Mouse (Mus musculus): Measurements from ENCODE around the gene Nxph3. TPM values are rescaled to one million over a fixed set of nuclear protein-coding genes. Genes with fewer than 3 reads are reported as not detected.
"Not testable (repeated sequence)": the region's sequence is repeated elsewhere in the genome, so short reads cannot be mapped to it uniquely, and the experiment has no call there.

Nxph3 gene
- total RNA-seq, 2 experiments from 2014 or later, result not detected

DNA sequence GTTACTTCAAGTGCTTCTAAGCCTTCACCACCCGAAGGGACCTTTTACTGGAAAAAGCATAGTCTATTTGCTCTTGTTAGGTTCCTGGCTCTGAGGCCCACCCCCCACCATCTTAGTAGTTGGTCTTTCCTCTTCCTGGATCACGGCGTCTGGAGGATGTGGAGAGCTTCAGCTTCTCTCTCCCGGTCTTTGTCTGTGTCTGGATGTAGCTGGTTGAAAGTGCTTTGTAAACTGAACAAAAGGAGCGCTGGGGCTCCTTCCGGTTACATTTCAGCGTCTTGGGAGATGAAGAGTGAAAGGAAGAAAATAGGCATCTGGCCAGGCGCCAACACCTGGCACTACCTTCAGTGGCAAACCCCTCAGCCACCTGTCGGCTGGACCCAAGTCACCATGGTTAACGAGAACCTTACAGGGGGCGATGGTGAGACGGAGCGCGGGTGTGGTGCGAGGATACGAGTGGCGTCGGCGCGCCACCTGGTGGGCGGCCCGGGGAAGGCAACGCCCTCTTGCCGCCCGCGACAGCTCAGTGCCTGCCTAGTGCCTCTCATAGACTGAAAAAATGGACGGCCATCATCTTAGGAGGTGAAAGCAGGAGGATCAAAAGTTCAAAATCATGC lies 6.2 kb upstream of the Nxph3 start:
- ATAC-seq (replicated peaks; ENCODE audit: low FRiP score, low TSS enrichment, poor library complexity, severe bottlenecking), result peak; percentile 93

DNA sequence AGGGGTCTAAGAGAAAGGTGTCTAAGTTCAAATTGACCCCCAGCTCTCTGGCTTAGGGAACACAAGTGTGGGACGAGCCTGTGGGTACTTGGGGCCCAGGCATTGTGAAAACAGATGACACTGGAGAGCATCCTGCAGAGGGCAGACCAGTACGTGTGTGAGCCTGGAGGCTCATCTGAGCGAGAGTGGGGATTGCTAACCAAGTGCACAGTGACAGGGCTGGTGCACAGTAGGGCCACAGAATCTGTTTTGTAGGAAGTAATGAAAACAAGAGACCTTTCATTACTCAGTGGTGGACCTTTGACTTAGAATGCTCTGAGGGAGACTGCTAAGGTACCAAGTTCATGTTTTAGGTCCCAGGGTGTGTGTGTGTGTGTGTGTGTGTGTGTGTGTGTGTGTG lies 5.6 kb upstream of the Nxph3 start:
- ATAC-seq (replicated peaks; ENCODE audit: low FRiP score, low TSS enrichment, poor library complexity, severe bottlenecking), result no peak

DNA sequence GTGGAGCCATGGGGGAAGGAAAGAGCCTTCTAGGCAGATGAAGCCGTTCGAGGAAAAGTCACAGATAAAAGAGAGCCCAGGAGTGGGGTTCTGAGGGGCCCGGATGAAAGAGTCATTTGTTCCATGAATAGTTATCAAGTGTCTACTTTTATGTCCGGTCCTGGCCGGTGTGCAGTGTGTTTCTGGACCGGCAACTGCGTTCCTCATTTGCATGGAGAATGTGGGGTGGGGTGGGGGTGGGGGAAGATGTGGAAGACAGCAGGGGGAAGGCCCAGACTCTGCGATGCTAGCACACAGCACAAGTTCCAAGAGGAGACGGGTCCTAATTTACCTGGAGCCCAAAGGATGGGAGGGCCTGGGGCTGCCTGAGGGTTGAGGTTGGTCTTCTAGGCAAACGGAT lies 4.9 kb upstream of the Nxph3 start:
- ATAC-seq (replicated peaks; ENCODE audit: low FRiP score, low TSS enrichment, poor library complexity, severe bottlenecking), result no peak

GRCm38 (mm10) chr11:95517162-95517561 lies 2.8 kb upstream of the Nxph3 start:
- ATAC-seq (replicated peaks; ENCODE audit: low FRiP score, low TSS enrichment, poor library complexity, severe bottlenecking), result no peak

DNA sequence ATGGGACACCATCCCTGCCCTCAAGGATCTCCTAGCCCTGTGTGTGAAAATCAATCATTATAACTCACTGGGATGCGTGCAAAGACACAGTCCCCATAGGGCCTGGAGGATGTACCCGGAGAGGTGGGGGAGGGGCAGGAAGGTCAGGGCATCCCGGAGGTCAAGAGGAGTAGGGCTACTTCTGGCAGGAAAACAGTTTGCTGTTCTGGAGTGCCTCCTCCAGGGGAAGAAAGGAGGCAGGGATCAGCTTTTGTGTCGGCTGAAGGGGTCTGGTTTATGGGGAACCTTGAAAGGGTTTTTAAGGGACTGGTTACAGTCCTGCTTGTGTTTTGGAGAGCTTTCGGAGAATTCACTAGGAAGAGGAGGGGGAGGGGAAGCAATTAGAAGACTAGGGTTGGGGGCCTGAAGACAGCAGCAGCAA lies 2.1 kb upstream of the Nxph3 start:
- no peak for ATAC-seq (replicated peaks; ENCODE audit: low FRiP score, low TSS enrichment, poor library complexity, severe bottlenecking)

GRCm38 (mm10) chr11:95515376-95516323 lies 1.3 kb upstream of the Nxph3 start:
- no peak for ATAC-seq (replicated peaks; ENCODE audit: low FRiP score, low TSS enrichment, poor library complexity, severe bottlenecking)

GRCm38 (mm10) chr11:95513461-95514297 lies 691 bp downstream of the Nxph3 start:
- no peak for ATAC-seq (replicated peaks; ENCODE audit: low FRiP score, low TSS enrichment, poor library complexity, severe bottlenecking)

- no peak for ATAC-seq (replicated peaks; ENCODE audit: low FRiP score, low TSS enrichment, poor library complexity, severe bottlenecking)
These were observed 2.0 kb downstream of the Nxph3 start for GRCm38 (mm10) chr11:95512383-95512782.

GRCm38 (mm10) chr11:95511919-95512318 lies 2.5 kb downstream of the Nxph3 start:
- no peak for ATAC-seq (replicated peaks; ENCODE audit: low FRiP score, low TSS enrichment, poor library complexity, severe bottlenecking)

- ATAC-seq (replicated peaks; ENCODE audit: low FRiP score, low TSS enrichment, poor library complexity, severe bottlenecking), result no peak
These were observed 3.7 kb downstream of the Nxph3 start for GRCm38 (mm10) chr11:95510631-95511030.

DNA sequence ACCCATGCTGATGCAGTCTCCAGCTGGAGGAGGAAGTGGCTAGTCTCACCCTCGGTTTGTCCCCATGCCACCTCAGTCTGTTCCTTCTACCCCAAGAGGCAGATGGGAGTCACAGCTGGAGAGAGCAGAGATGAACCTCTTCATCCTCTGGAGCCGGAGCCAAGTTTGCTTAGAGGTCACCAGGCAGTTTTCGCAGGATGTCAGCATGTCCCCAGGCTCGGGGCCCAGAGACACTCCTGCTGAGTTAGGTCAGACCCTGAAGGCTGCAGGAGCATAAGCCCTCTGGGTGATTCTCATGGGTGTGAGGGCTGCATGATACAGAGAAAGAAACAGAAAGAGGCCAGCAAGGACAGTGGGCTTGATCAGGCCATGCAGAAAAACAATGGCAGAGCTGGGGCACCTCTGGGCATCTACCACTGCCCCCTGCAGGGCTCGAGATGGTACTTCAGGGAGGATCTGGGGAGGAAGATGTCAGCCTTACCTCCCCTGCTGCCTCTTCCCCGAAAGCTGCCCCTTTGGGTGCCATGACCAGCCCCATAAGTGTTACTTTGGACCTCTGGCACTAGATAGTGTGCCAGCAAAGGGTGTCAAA lies 5.1 kb downstream of the Nxph3 start:
- ATAC-seq (replicated peaks; ENCODE audit: low FRiP score, low TSS enrichment, poor library complexity, severe bottlenecking), result no peak

- no peak for ATAC-seq (replicated peaks; ENCODE audit: low FRiP score, low TSS enrichment, poor library complexity, severe bottlenecking)
These were observed 6.0 kb downstream of the Nxph3 start for GRCm38 (mm10) chr11:95508211-95508926.

- ATAC-seq (replicated peaks; ENCODE audit: low FRiP score, low TSS enrichment, poor library complexity, severe bottlenecking), result no peak
These were observed 6.6 kb downstream of the Nxph3 start for GRCm38 (mm10) chr11:95507785-95508184.

DNA sequence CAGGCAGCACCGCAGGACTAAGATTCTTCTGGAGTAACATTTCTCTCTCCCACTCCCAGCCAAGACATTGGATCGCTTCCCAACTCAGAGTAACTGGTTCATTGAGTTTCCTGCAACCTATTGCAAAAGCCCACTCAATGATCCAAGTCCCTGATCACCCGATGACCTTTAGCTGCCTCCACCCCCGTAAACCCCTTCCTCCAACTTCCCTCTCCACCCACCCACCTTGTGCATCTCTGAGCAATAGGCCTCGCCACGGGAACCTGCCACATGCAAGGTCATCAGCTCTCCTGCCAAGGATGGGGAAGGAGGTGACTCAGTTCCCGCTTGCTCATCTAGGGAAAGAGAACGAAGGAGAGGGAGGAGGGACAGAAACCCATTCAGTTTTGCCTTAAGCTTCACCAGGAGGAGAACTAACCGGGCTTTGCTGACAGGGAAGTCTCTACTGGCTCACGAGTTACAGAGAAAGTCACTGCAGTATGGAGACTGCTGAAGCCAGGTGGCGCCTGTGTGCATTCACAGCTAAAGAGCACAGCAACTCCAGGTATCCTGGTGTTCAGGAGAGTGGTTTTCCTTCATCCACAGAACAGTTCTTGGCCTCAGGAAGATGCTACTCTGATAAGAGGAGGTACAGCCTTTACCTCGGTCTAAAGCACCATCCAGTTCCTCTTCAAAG lies 7.2 kb downstream of the Nxph3 start:
- ATAC-seq (replicated peaks; ENCODE audit: low FRiP score, low TSS enrichment, poor library complexity, severe bottlenecking), result no peak

DNA sequence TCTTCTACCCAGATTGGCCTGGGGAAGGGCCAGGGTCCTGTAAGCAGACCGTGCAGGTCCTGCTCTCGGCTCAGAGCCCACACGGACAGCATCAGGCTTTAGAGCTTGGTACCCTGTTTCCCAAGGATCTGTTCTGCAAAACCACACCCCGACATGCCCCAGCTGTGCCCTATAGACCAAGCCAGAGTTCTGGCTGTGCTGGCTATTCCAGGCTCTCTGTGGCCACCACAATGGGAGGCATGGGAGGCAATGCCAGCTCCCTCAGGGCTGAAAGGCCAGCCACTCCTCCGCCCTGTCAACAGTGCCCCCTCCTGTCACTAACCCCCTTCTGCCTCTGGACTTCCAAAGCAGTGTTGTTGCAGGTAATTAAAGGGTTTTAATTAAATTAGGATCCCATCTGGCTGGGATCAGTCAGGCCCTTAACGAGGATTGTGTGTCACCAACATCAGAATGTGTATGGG lies 10.1 kb downstream of the Nxph3 start:
- ATAC-seq (replicated peaks; ENCODE audit: low FRiP score, low TSS enrichment, poor library complexity, severe bottlenecking), result no peak

DNA sequence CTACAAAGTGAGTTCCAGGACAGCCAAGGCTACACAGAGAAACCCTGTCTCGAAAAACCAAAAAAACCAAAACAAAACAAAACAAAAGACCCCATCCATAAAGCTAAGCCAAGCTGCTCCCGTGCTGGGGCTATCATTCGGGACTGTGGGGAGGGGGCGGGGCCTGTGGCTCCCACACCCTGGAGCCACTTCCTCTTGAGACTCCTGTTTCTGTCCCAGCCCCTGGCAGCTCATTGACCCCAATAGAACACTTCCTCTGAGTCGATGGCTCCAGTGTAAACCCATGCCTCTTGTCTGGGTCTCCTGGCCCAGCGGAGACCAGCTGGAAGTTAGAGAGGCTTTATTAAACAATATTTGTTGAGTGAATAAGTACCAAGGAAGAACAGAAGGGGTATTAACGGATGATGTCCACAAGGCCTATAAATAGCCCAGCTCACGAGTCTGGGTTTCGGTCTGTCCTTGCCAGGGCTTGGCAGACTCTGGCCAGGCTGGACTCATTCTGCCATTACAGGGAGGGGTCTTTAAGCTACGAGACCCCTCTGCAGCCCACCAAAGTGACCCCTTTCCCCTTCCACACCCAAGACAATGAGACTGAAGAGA lies 10.7 kb downstream of the Nxph3 start:
- no peak for ATAC-seq (replicated peaks; ENCODE audit: low FRiP score, low TSS enrichment, poor library complexity, severe bottlenecking)

- not testable (repeated sequence) for ATAC-seq (replicated peaks; ENCODE audit: low FRiP score, low TSS enrichment, poor library complexity, severe bottlenecking)
These were observed 12.5 kb downstream of the Nxph3 start for GRCm38 (mm10) chr11:95501826-95502225.

- ATAC-seq (replicated peaks; ENCODE audit: low FRiP score, low TSS enrichment, poor library complexity, severe bottlenecking), result no peak
These were observed 13.5 kb downstream of the Nxph3 start for GRCm38 (mm10) chr11:95500836-95501235.

All from megakaryocyte-erythroid progenitor cell, adult 5-6 weeks (primary cell).